Mouse (Mus musculus): ENCODE results near the gene Espn. TPM values are rescaled to one million over a fixed set of nuclear protein-coding genes. Genes with fewer than 3 reads are reported as not detected.

The Espn gene
- polyA plus RNA-seq, 1 experiment from 2014 or later: 10.1 TPM

GRCm38 (mm10) chr4:152189691-152190090 is 37.5 kb upstream of the Espn start:
- Histone ChIP-seq H3K4me2 (ENCODE audit: low read depth, low read length) (no peak overlapping the region), H3K27me3 (ENCODE audit: control insufficient read depth, insufficient read depth, low read depth, low read length) (no peaks in the 10 kb centered on the region), H3K9me3 (ENCODE audit: control insufficient read depth, low read length) (no peaks in the 10 kb centered on the region), H3K36me3 (ENCODE audit: control insufficient read depth, insufficient read depth, low read length) (no peaks in the 10 kb centered on the region), H3K27ac (ENCODE audit: low read length) (no peak overlapping the region), H3K9ac (ENCODE audit: low read length) (no peak overlapping the region), H3K4me3 (ENCODE audit: low read length) (no peak overlapping the region), H3K4me1 (replicated peaks; ENCODE audit: control insufficient read depth, insufficient read depth, low read length) (peaks cover 41% of the 10 kb centered on the region)
- 72% methylated on average over 4 of the region's 4 CpGs for WGBS
- no peak for ATAC-seq (ENCODE audit: low read depth)

DNA sequence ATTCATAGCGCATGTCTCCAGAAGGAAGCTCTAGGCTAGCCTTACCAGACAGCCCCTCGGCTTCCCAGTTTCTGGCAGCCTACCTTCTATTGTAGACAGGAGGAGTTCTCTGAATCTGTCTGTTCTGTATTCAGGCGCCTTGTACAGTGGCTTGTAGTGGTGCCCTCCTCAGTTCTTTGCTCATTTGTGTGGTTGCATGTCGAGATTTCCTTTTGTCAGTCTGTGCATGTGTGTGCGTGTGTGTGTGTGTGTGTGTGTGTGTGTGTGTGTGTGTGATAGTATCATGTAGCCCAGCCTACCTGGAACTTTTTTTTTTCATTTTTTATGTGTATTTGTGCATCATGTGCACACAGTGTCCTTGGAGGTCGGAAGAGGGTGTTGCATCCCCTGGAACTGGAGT is 36.9 kb upstream of the Espn start:
- Histone ChIP-seq H3K4me1 (replicated peaks; ENCODE audit: control insufficient read depth, insufficient read depth, low read length) (peaks cover 41% of the 10 kb centered on the region), H3K4me3 (ENCODE audit: low read length) (no peak overlapping the region), H3K36me3 (ENCODE audit: control insufficient read depth, insufficient read depth, low read length) (no peaks in the 10 kb centered on the region), H3K9me3 (ENCODE audit: control insufficient read depth, low read length) (no peaks in the 10 kb centered on the region), H3K4me2 (ENCODE audit: low read depth, low read length) (no peak overlapping the region), H3K27me3 (ENCODE audit: control insufficient read depth, insufficient read depth, low read depth, low read length) (no peaks in the 10 kb centered on the region), H3K27ac (ENCODE audit: low read length) (no peak overlapping the region), H3K9ac (ENCODE audit: low read length) (no peak overlapping the region)
- WGBS: 86% methylated on average over 6 of the region's 6 CpGs
- ATAC-seq (ENCODE audit: low read depth): no peak

- Histone ChIP-seq H3K9me3 (ENCODE audit: control insufficient read depth, low read length) (no peaks in the 10 kb centered on the region), H3K27me3 (ENCODE audit: control insufficient read depth, insufficient read depth, low read depth, low read length) (no peaks in the 10 kb centered on the region), H3K4me1 (replicated peaks; ENCODE audit: control insufficient read depth, insufficient read depth, low read length) (peaks cover 41% of the 10 kb centered on the region), H3K4me3 (ENCODE audit: low read length) (no peak overlapping the region), H3K36me3 (ENCODE audit: control insufficient read depth, insufficient read depth, low read length) (no peaks in the 10 kb centered on the region), H3K9ac (ENCODE audit: low read length) (no peak overlapping the region), H3K4me2 (ENCODE audit: low read depth, low read length) (no peak overlapping the region), H3K27ac (ENCODE audit: low read length) (no peak overlapping the region)
- WGBS: 92% methylated on average over 2 of the region's 2 CpGs
- no peak for ATAC-seq (ENCODE audit: low read depth)
These were observed 36.5 kb upstream of the Espn start for GRCm38 (mm10) chr4:152188651-152189050.

DNA sequence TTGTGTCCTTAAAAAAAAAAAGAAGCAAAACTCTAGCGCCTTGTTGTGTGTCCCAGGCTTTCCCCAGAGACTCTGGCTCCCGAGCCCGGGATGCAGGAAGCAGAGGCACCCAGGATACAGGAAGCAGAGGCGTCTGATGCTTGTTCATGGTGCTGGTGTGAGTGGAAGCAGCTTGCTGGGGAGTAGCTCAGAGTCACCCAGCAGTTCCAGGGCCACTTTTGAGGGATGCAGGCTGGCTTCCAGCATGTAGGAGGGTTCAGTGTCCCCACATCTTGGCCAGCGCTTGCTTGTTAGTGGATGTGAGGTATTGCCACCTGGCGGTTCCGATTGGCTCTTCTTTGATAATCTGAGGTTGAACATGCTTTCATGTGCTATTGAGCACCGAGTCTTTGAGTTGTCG is 35.0 kb upstream of the Espn start:
- Histone ChIP-seq H3K9ac (ENCODE audit: low read length) (no peak overlapping the region), H3K27me3 (ENCODE audit: control insufficient read depth, insufficient read depth, low read depth, low read length) (no peaks in the 10 kb centered on the region), H3K9me3 (ENCODE audit: control insufficient read depth, low read length) (no peaks in the 10 kb centered on the region), H3K36me3 (ENCODE audit: control insufficient read depth, insufficient read depth, low read length) (no peaks in the 10 kb centered on the region), H3K4me1 (replicated peaks; ENCODE audit: control insufficient read depth, insufficient read depth, low read length) (peaks cover 36% of the 10 kb centered on the region), H3K27ac (ENCODE audit: low read length) (peak overlapping the region; percentile 91; the same call in 1 of the 2 replicates), H3K4me3 (ENCODE audit: low read length) (no peak overlapping the region), H3K4me2 (ENCODE audit: low read depth, low read length) (no peak overlapping the region; the same call in 1 of the 2 replicates)
- 72% methylated on average over 9 of the region's 9 CpGs for WGBS
- ATAC-seq (ENCODE audit: low read depth): no peak

DNA sequence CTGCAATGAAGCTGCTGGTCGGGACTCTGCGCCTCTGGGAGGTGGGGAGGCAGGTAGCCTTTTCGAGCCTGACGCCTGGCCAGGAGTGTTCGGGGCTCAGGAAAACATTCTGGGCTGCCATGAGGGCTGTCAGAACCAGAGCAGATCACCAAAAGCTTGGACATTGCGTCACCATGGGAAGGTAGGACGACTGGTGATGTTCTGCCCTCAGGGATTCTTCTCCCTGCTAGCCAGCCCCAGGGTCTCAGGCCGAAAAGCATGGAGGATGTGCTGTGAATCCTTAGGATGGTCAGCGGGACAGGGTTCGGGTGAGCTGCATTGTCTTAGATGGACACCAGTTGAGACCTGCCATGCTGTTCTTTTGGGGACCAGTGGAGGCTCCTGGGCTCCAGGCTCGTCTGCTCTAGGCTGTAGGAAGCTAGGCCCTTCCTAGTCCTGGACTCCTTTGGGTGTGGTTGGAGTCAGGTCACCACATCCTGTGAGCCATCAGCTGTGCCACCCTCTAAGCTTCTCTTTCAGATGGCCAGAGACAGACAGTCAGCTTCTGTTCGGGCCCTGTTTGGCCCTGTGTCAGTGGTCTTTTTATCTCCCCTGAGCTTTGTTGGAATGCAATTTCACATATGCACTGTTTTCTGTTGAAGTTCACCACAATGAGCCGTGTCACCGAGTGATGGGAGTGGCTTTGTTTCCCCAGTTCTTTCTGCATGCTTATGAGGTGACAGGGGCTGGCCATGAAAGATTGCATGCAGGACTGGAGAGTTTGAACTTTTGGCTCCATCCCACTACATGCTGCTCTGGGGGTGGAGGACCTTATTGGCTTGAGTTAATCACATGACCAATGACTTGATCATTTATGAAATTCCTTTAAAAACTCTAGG is 34.3 kb upstream of the Espn start:
- Histone ChIP-seq H3K9ac (ENCODE audit: low read length) (peak overlapping the region; percentile 63), H3K9me3 (ENCODE audit: control insufficient read depth, low read length) (no peaks in the 10 kb centered on the region), H3K27me3 (ENCODE audit: control insufficient read depth, insufficient read depth, low read depth, low read length) (no peaks in the 10 kb centered on the region), H3K4me2 (ENCODE audit: low read depth, low read length) (peak overlapping the region; percentile 55), H3K36me3 (ENCODE audit: control insufficient read depth, insufficient read depth, low read length) (no peaks in the 10 kb centered on the region), H3K27ac (ENCODE audit: low read length) (peak overlapping the region; percentile 91), H3K4me3 (ENCODE audit: low read length) (peak overlapping the region; percentile 36), H3K4me1 (replicated peaks; ENCODE audit: control insufficient read depth, insufficient read depth, low read length) (peaks cover 36% of the 10 kb centered on the region)
- ATAC-seq (ENCODE audit: low read depth): 0 out of 2 replicates have a peak, but pooled peaks have one; percentile 8
- WGBS: 26% methylated on average over 14 of the region's 14 CpGs

DNA sequence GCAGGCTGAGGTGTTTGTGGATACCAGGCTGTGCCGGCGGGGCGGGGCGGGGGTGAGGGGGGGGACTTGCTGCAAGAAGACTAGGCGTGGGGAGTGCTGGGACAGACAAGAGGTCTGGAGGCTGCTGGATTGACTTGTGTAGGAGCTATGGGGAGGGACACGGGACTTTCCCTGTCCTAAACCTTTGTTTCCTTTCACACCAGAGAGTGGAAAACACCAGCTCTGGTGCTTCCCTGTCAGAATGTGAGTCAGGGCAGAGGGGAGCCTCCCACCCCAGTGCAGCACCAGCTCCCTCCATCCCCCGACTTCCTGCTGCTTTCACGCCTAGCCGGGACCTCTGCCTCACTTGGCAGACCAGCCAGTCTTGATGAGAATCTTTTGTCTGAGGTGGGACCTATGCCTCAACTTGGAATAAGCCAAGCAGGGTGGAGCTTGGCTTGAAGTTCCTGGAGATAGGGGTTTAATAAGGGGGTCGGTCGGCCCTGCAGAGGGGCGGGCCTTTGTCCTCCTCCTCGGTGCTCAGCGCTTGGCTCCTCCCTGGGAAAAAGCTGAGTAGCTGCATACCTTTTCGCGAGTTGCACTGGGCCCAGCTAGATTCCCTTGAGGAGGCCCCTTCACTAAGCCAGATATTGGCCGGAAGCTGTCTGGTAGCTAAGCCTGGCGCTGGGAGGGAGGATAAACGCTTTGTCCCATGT is 33.5 kb upstream of the Espn start:
- peak overlapping the region; percentile 63 for H3K9ac ChIP-seq (ENCODE audit: low read length)
- H3K27me3 ChIP-seq (ENCODE audit: control insufficient read depth, insufficient read depth, low read depth, low read length): no peaks in the 10 kb centered on the region
- WGBS: 3% methylated on average over 19 of the region's 19 CpGs
- H3K36me3 ChIP-seq (ENCODE audit: control insufficient read depth, insufficient read depth, low read length): no peaks in the 10 kb centered on the region
- peak; percentile 79 for ATAC-seq (ENCODE audit: low read depth)
- no peaks in the 10 kb centered on the region for H3K9me3 ChIP-seq (ENCODE audit: control insufficient read depth, low read length)
- peak overlapping the region; percentile 36 for H3K4me3 ChIP-seq (ENCODE audit: low read length)
- H3K4me1 ChIP-seq (replicated peaks; ENCODE audit: control insufficient read depth, insufficient read depth, low read length): peaks cover 32% of the 10 kb centered on the region
- H3K27ac ChIP-seq (ENCODE audit: low read length): peak overlapping the region; percentile 91
- peak overlapping the region; percentile 55 for H3K4me2 ChIP-seq (ENCODE audit: low read depth, low read length)

- no peaks in the 10 kb centered on the region for H3K36me3 ChIP-seq (ENCODE audit: control insufficient read depth, insufficient read depth, low read length)
- no peaks in the 10 kb centered on the region for H3K27me3 ChIP-seq (ENCODE audit: control insufficient read depth, insufficient read depth, low read depth, low read length)
- peaks cover 28% of the 10 kb centered on the region for H3K4me1 ChIP-seq (replicated peaks; ENCODE audit: control insufficient read depth, insufficient read depth, low read length)
- no peaks in the 10 kb centered on the region for H3K9me3 ChIP-seq (ENCODE audit: control insufficient read depth, low read length)
- H3K27ac ChIP-seq (ENCODE audit: low read length): peak overlapping the region; percentile 91
- H3K4me3 ChIP-seq (ENCODE audit: low read length): peak overlapping the region; percentile 36
- H3K9ac ChIP-seq (ENCODE audit: low read length): peak overlapping the region; percentile 63
- WGBS: 8% methylated on average over 3 of the region's 3 CpGs
- ATAC-seq (ENCODE audit: low read depth): peak; percentile 76
- H3K4me2 ChIP-seq (ENCODE audit: low read depth, low read length): peak overlapping the region; percentile 55
These were observed 33.0 kb upstream of the Espn start for GRCm38 (mm10) chr4:152185137-152185509.

- Histone ChIP-seq H3K9ac (ENCODE audit: low read length) (no peak overlapping the region), H3K4me2 (ENCODE audit: low read depth, low read length) (no peak overlapping the region)
- WGBS: 49% methylated on average over 7 of the region's 7 CpGs
These were observed 32.3 kb upstream of the Espn start for GRCm38 (mm10) chr4:152184353-152185035.

GRCm38 (mm10) chr4:152182205-152182604 is 30.0 kb upstream of the Espn start:
- 77% methylated on average over 10 of the region's 10 CpGs for WGBS

More at GRCm38 (mm10) chr4:152184353-152185035, 32.3 kb upstream of the Espn start:
- Histone ChIP-seq H3K4me1 (replicated peaks; ENCODE audit: control insufficient read depth, insufficient read depth, low read length) (peaks cover 25% of the 10 kb centered on the region), H3K27ac (ENCODE audit: low read length) (no peak overlapping the region), H3K36me3 (ENCODE audit: control insufficient read depth, insufficient read depth, low read length) (no peaks in the 10 kb centered on the region), H3K27me3 (ENCODE audit: control insufficient read depth, insufficient read depth, low read depth, low read length) (0 out of 2 replicates have a peak, but pooled peaks cover under 1% of the 10 kb centered on the region), H3K9me3 (ENCODE audit: control insufficient read depth, low read length) (no peaks in the 10 kb centered on the region), H3K4me3 (ENCODE audit: low read length) (no peak overlapping the region)
- ATAC-seq (ENCODE audit: low read depth): no peak

More at GRCm38 (mm10) chr4:152182205-152182604, 30.0 kb upstream of the Espn start:
- peaks cover 31% of the 10 kb centered on the region for H3K4me1 ChIP-seq (replicated peaks; ENCODE audit: control insufficient read depth, insufficient read depth, low read length)
- no peak overlapping the region for H3K27ac ChIP-seq (ENCODE audit: low read length)
- H3K9me3 ChIP-seq (ENCODE audit: control insufficient read depth, low read length): no peaks in the 10 kb centered on the region
- no peak overlapping the region for H3K4me3 ChIP-seq (ENCODE audit: low read length)
- H3K36me3 ChIP-seq (ENCODE audit: control insufficient read depth, insufficient read depth, low read length): no peaks in the 10 kb centered on the region
- H3K9ac ChIP-seq (ENCODE audit: low read length): no peak overlapping the region
- no peak for ATAC-seq (ENCODE audit: low read depth)
- H3K27me3 ChIP-seq (ENCODE audit: control insufficient read depth, insufficient read depth, low read depth, low read length): 0 out of 2 replicates have a peak, but pooled peaks cover 2% of the 10 kb centered on the region
- no peak overlapping the region for H3K4me2 ChIP-seq (ENCODE audit: low read depth, low read length)
